Mouse (Mus musculus): ENCODE results near the gene Slc9a1. TPM values are rescaled to one million over a fixed set of nuclear protein-coding genes. Genes with fewer than 3 reads are reported as not detected.

The Slc9a1 gene
- polyA plus RNA-seq, 1 experiment from 2014 or later: 8.0 TPM

DNA sequence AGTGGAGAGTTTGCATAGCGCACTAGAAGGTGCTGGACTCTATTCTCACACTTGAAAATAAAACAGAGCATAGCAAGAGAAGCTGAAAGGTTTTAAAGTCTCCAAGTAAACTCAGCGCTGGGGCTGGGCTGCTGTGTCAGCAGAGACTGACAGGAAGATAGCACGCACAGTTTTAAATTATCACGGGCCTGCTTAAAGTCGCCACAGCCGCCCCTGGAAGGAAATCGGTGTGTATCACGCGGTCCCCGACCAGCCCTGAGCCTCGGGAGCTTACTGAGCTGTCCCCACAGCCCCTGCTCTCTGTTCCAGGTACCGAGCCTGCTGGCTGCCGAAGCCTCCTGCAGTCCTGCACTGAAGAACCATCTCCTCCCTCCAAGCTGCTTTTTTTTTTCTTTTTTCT, 32.5 kb downstream of the Slc9a1 start:
- Histone ChIP-seq H3K27ac (replicated peaks; ENCODE audit: low read depth, low read length) (no peak overlapping the region), H3K27me3 (ENCODE audit: control insufficient read depth, insufficient read depth, low read length) (no peaks in the 10 kb centered on the region), H3K4me1 (ENCODE audit: control insufficient read depth, insufficient read depth, low read length) (peaks cover 9% of the 10 kb centered on the region; the same call in 1 of the 2 replicates), H3K4me2 (ENCODE audit: low read depth, severe bottlenecking) (no peak overlapping the region), H3K9ac (ENCODE audit: low read length) (no peak overlapping the region), H3K9me3 (ENCODE audit: control insufficient read depth, low read length) (no peaks in the 10 kb centered on the region), H3K4me3 (ENCODE audit: low read depth, low read length) (no peak overlapping the region), H3K36me3 (ENCODE audit: control insufficient read depth, insufficient read depth, low read length) (no peaks in the 10 kb centered on the region; the same call in 1 of the 2 replicates)
- no peak for DNase-seq (ENCODE audit: low spot score)
- ATAC-seq (ENCODE audit: insufficient number of reproducible peaks, low FRiP score, low TSS enrichment, low read depth): no peak
- 70% methylated on average over 13 of the region's 13 CpGs for WGBS

- 87% methylated on average over 9 of the region's 9 CpGs for WGBS
Observed at GRCm38 (mm10) chr4:133403611-133404228, 34.2 kb downstream of the Slc9a1 start.

DNA sequence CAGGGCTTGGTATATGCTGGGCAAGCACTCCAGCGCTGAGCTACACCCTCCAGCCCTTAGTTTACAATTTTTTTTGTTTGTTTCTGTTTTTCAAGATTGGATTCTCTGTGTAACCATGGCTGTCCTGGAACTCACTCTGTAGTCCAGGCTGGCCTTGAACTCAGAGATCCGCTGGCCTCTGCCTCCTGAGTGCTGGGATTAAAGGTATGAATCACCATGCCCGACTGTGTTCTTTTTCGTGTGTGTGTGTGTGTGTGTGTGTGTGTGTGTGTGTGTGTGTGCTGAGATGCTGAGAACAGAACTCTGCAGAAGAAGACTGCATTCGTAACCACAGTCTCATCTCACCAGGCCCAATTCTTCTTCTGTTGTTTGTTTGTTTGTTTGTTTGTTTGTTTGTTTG, 34.8 kb downstream of the Slc9a1 start:
- Histone ChIP-seq H3K9ac (ENCODE audit: low read length) (no peak overlapping the region), H3K4me3 (ENCODE audit: low read depth, low read length) (no peak overlapping the region), H3K36me3 (ENCODE audit: control insufficient read depth, insufficient read depth, low read length) (no peaks in the 10 kb centered on the region; the same call in 1 of the 2 replicates), H3K27ac (replicated peaks; ENCODE audit: low read depth, low read length) (no peak overlapping the region), H3K27me3 (ENCODE audit: control insufficient read depth, insufficient read depth, low read length) (no peaks in the 10 kb centered on the region), H3K9me3 (ENCODE audit: control insufficient read depth, low read length) (no peaks in the 10 kb centered on the region), H3K4me1 (ENCODE audit: control insufficient read depth, insufficient read depth, low read length) (peaks cover 9% of the 10 kb centered on the region; the same call in 1 of the 2 replicates), H3K4me2 (ENCODE audit: low read depth, severe bottlenecking) (no peak overlapping the region)
- no peak for ATAC-seq (ENCODE audit: insufficient number of reproducible peaks, low FRiP score, low TSS enrichment, low read depth)
- no peak for DNase-seq (ENCODE audit: low spot score)
- 87% methylated on average over 5 of the region's 5 CpGs for WGBS

More at GRCm38 (mm10) chr4:133403611-133404228, 34.2 kb downstream of the Slc9a1 start:
- ATAC-seq (ENCODE audit: insufficient number of reproducible peaks, low FRiP score, low TSS enrichment, low read depth): no peak
- no peaks in the 10 kb centered on the region; the same call in 1 of the 2 replicates for H3K36me3 ChIP-seq (ENCODE audit: control insufficient read depth, insufficient read depth, low read length)
- H3K4me1 ChIP-seq (ENCODE audit: control insufficient read depth, insufficient read depth, low read length): peaks cover 9% of the 10 kb centered on the region; the same call in 1 of the 2 replicates
- no peak for DNase-seq (ENCODE audit: low spot score)
- no peak overlapping the region for H3K4me3 ChIP-seq (ENCODE audit: low read depth, low read length)
- H3K9ac ChIP-seq (ENCODE audit: low read length): no peak overlapping the region
- H3K27ac ChIP-seq (replicated peaks; ENCODE audit: low read depth, low read length): no peak overlapping the region
- no peaks in the 10 kb centered on the region for H3K9me3 ChIP-seq (ENCODE audit: control insufficient read depth, low read length)
- H3K4me2 ChIP-seq (ENCODE audit: low read depth, severe bottlenecking): no peak overlapping the region
- no peaks in the 10 kb centered on the region for H3K27me3 ChIP-seq (ENCODE audit: control insufficient read depth, insufficient read depth, low read length)

- Histone ChIP-seq H3K27me3 (ENCODE audit: control insufficient read depth, insufficient read depth, low read length) (no peaks in the 10 kb centered on the region), H3K9me3 (ENCODE audit: control insufficient read depth, low read length) (no peaks in the 10 kb centered on the region), H3K36me3 (ENCODE audit: control insufficient read depth, insufficient read depth, low read length) (no peaks in the 10 kb centered on the region; the same call in 1 of the 2 replicates), H3K27ac (replicated peaks; ENCODE audit: low read depth, low read length) (no peak overlapping the region), H3K4me1 (ENCODE audit: control insufficient read depth, insufficient read depth, low read length) (peaks cover 2% of the 10 kb centered on the region; the same call in 1 of the 2 replicates), H3K4me3 (ENCODE audit: low read depth, low read length) (no peak overlapping the region), H3K4me2 (ENCODE audit: low read depth, severe bottlenecking) (no peak overlapping the region), H3K9ac (ENCODE audit: low read length) (no peak overlapping the region)
- 73% methylated on average over 8 of the region's 8 CpGs for WGBS
- ATAC-seq (ENCODE audit: insufficient number of reproducible peaks, low FRiP score, low TSS enrichment, low read depth) (no peak), DNase-seq (ENCODE audit: low spot score) (no peak)
Observed at GRCm38 (mm10) chr4:133406313-133407056, 37.0 kb downstream of the Slc9a1 start.

- WGBS: 66% methylated on average over 6 of the region's 6 CpGs
- no peaks in the 10 kb centered on the region for H3K9me3 ChIP-seq (ENCODE audit: control insufficient read depth, low read length)
- no peaks in the 10 kb centered on the region for H3K27me3 ChIP-seq (ENCODE audit: control insufficient read depth, insufficient read depth, low read length)
- no peak overlapping the region for H3K4me3 ChIP-seq (ENCODE audit: low read depth, low read length)
- no peak overlapping the region for H3K4me2 ChIP-seq (ENCODE audit: low read depth, severe bottlenecking)
- no peak overlapping the region for H3K9ac ChIP-seq (ENCODE audit: low read length)
- ATAC-seq (ENCODE audit: insufficient number of reproducible peaks, low FRiP score, low TSS enrichment, low read depth) (no peak), DNase-seq (ENCODE audit: low spot score) (no peak)
- H3K27ac ChIP-seq (replicated peaks; ENCODE audit: low read depth, low read length): no peak overlapping the region
- H3K36me3 ChIP-seq (ENCODE audit: control insufficient read depth, insufficient read depth, low read length): peaks cover 2% of the 10 kb centered on the region; the same call in 1 of the 2 replicates
- H3K4me1 ChIP-seq (ENCODE audit: control insufficient read depth, insufficient read depth, low read length): peaks cover 2% of the 10 kb centered on the region; the same call in 1 of the 2 replicates
Observed at GRCm38 (mm10) chr4:133407114-133407787, 37.7 kb downstream of the Slc9a1 start.

DNA sequence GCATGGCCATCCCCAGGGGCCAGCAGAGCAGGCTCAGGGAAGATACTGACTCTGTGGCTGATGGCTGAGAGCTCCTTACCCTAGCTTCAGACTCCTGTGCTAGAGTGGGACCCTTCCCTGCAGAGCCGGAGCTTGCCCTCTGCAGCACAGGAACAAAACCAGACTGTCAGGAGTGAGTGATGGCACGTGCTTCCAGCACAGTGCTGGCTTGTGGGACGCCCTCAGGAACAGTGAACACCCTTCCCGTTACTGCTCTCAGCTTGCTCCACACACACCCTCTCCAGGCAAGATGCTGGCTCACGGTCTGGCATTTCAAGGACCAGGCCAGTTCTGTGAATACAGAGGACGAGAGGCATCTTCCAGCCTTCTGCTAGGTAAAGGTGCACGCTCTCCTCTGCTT, 38.5 kb downstream of the Slc9a1 start:
- 54% methylated on average over 7 of the region's 7 CpGs for WGBS
- ATAC-seq (ENCODE audit: insufficient number of reproducible peaks, low FRiP score, low TSS enrichment, low read depth) (no peak), DNase-seq (ENCODE audit: low spot score) (no peak)
- Histone ChIP-seq H3K27ac (replicated peaks; ENCODE audit: low read depth, low read length) (no peak overlapping the region), H3K4me2 (ENCODE audit: low read depth, severe bottlenecking) (no peak overlapping the region), H3K36me3 (ENCODE audit: control insufficient read depth, insufficient read depth, low read length) (peaks cover 2% of the 10 kb centered on the region; the same call in 1 of the 2 replicates), H3K9me3 (ENCODE audit: control insufficient read depth, low read length) (no peaks in the 10 kb centered on the region), H3K4me3 (ENCODE audit: low read depth, low read length) (no peak overlapping the region), H3K9ac (ENCODE audit: low read length) (no peak overlapping the region), H3K27me3 (ENCODE audit: control insufficient read depth, insufficient read depth, low read length) (no peaks in the 10 kb centered on the region), H3K4me1 (ENCODE audit: control insufficient read depth, insufficient read depth, low read length) (peaks cover 2% of the 10 kb centered on the region; the same call in 1 of the 2 replicates)

DNA sequence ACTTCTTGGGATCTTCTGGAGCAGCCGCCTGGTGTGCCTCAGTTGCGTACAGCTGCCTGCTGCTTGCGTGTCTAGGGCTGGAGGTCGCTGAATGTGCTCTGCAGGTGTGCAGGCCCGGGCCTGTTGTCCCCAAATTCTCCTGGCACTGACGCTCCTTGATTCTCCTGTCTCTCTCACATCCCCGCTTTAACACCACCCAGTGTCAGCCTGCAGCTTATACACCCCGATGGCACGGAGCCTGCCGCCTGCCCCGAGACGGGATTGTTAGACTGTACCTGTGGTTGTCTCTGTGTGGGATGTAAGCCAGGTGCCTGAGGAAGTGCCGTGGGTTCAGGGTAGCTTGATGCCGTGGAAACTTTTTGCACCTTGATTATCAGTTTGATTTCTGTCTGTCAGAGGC, 41.5 kb downstream of the Slc9a1 start:
- Histone ChIP-seq H3K27ac (replicated peaks; ENCODE audit: low read depth, low read length) (no peak overlapping the region), H3K9ac (ENCODE audit: low read length) (no peak overlapping the region), H3K4me1 (ENCODE audit: control insufficient read depth, insufficient read depth, low read length) (peaks cover 2% of the 10 kb centered on the region; the same call in 1 of the 2 replicates), H3K27me3 (ENCODE audit: control insufficient read depth, insufficient read depth, low read length) (no peaks in the 10 kb centered on the region), H3K4me3 (ENCODE audit: low read depth, low read length) (no peak overlapping the region), H3K9me3 (ENCODE audit: control insufficient read depth, low read length) (no peaks in the 10 kb centered on the region), H3K36me3 (ENCODE audit: control insufficient read depth, insufficient read depth, low read length) (peaks cover 2% of the 10 kb centered on the region; the same call in 1 of the 2 replicates), H3K4me2 (ENCODE audit: low read depth, severe bottlenecking) (no peak overlapping the region)
- WGBS: 86% methylated on average over 14 of the region's 14 CpGs
- ATAC-seq (ENCODE audit: insufficient number of reproducible peaks, low FRiP score, low TSS enrichment, low read depth) (no peak), DNase-seq (ENCODE audit: low spot score) (no peak)

GRCm38 (mm10) chr4:133412096-133412495, 42.6 kb downstream of the Slc9a1 start:
- peaks cover 2% of the 10 kb centered on the region for H3K36me3 ChIP-seq (ENCODE audit: control insufficient read depth, insufficient read depth, low read length)
- no peaks in the 10 kb centered on the region for H3K27me3 ChIP-seq (ENCODE audit: control insufficient read depth, insufficient read depth, low read length)
- no peak overlapping the region for H3K4me3 ChIP-seq (ENCODE audit: low read depth, low read length)
- no peaks in the 10 kb centered on the region for H3K9me3 ChIP-seq (ENCODE audit: control insufficient read depth, low read length)
- H3K27ac ChIP-seq (replicated peaks; ENCODE audit: low read depth, low read length): no peak overlapping the region
- H3K4me1 ChIP-seq (ENCODE audit: control insufficient read depth, insufficient read depth, low read length): no peaks in the 10 kb centered on the region
- no peak overlapping the region for H3K4me2 ChIP-seq (ENCODE audit: low read depth, severe bottlenecking)
- ATAC-seq (ENCODE audit: insufficient number of reproducible peaks, low FRiP score, low TSS enrichment, low read depth) (no peak), DNase-seq (ENCODE audit: low spot score) (no peak)
- WGBS: 90% methylated on average over 14 of the region's 14 CpGs
- H3K9ac ChIP-seq (ENCODE audit: low read length): no peak overlapping the region

Measured in limb, embryonic 11.5 days (tissue).